Mouse (Mus musculus): ENCODE results near the gene Bora.
A peak's percentile ranks its signal among the peaks of the same experiment; 100 is the strongest.
"Not testable (repeated sequence)": the region's sequence is repeated elsewhere in the genome, so short reads cannot be mapped to it uniquely, and the experiment has no call there.

The Bora gene

GRCm38 (mm10) chr14:99046031-99046781 lies at the start of gene Bora, which contains the start of gene Mzt1:
TSS of gene Bora (plus strand) at chr14:99046222.
TSS of gene Mzt1 (minus strand) at chr14:99046134.
- DNase-seq (ENCODE audit: low spot score in 2 of 2) = peak; percentile 85 to 89

- no peak for DNase-seq (ENCODE audit: low spot score in 2 of 2)
Observed at GRCm38 (mm10) chr14:99010224-99010919, 35.6 kb upstream of the Bora start.

- DNase-seq (ENCODE audit: low spot score in 2 of 2) = no peak
Observed at GRCm38 (mm10) chr14:99010920-99011313, 35.1 kb upstream of the Bora start.

- DNase-seq (ENCODE audit: low spot score in 2 of 2) = no peak
Observed at GRCm38 (mm10) chr14:99018691-99019090, 27.3 kb upstream of the Bora start.

- no peak for DNase-seq (ENCODE audit: low spot score in 2 of 2)
Observed at GRCm38 (mm10) chr14:99019136-99019808, 26.8 kb upstream of the Bora start.

- DNase-seq (ENCODE audit: low spot score in 2 of 2) = no peak
Observed at GRCm38 (mm10) chr14:99022346-99023086, 23.5 kb upstream of the Bora start.

GRCm38 (mm10) chr14:99029987-99030386 lies 16.0 kb upstream of the Bora start:
- no peak for DNase-seq (ENCODE audit: low spot score in 2 of 2)

- no peak for DNase-seq (ENCODE audit: low spot score in 2 of 2)
Observed at GRCm38 (mm10) chr14:99031337-99031873, 14.6 kb upstream of the Bora start.

GRCm38 (mm10) chr14:99032596-99032995 lies 13.4 kb upstream of the Bora start:
- DNase-seq (ENCODE audit: low spot score in 2 of 2) = no peak

GRCm38 (mm10) chr14:99034851-99035250 lies 11.2 kb upstream of the Bora start:
- not testable (repeated sequence) for DNase-seq (ENCODE audit: low spot score in 2 of 2)

- no peak for DNase-seq (ENCODE audit: low spot score in 2 of 2)
Observed at GRCm38 (mm10) chr14:99036039-99036438, 10.0 kb upstream of the Bora start.

- no peak for DNase-seq (ENCODE audit: low spot score in 2 of 2)
Observed at GRCm38 (mm10) chr14:99037703-99038102, 8.3 kb upstream of the Bora start.

GRCm38 (mm10) chr14:99039308-99039707 lies 6.7 kb upstream of the Bora start:
- not testable (repeated sequence) for DNase-seq (ENCODE audit: low spot score in 2 of 2)

GRCm38 (mm10) chr14:99041416-99041815 lies 4.6 kb upstream of the Bora start:
- no peak for DNase-seq (ENCODE audit: low spot score in 2 of 2)

GRCm38 (mm10) chr14:99043499-99043898 lies 2.5 kb upstream of the Bora start:
- no peak for DNase-seq (ENCODE audit: low spot score in 2 of 2)

- DNase-seq (ENCODE audit: low spot score in 2 of 2) = no peak
Observed at GRCm38 (mm10) chr14:99044096-99044495, 1.9 kb upstream of the Bora start.

- no peak for DNase-seq (ENCODE audit: low spot score in 2 of 2)
Observed at GRCm38 (mm10) chr14:99044718-99045117, 1.3 kb upstream of the Bora start.

- no peak for DNase-seq (ENCODE audit: low spot score in 2 of 2)
Observed at GRCm38 (mm10) chr14:99045378-99046030, 518 bp upstream of the Bora start.

- DNase-seq (ENCODE audit: low spot score in 2 of 2) = no peak
Observed at GRCm38 (mm10) chr14:99046782-99047181, 760 bp downstream of the Bora start.

- DNase-seq (ENCODE audit: low spot score in 2 of 2) = no peak
Observed at GRCm38 (mm10) chr14:99058959-99059586, 13.1 kb downstream of the Bora start.

- DNase-seq (ENCODE audit: low spot score in 2 of 2) = no peak
Observed at GRCm38 (mm10) chr14:99060616-99061015, 14.6 kb downstream of the Bora start.
